Mouse (Mus musculus) liver, embryonic 14.5 days (tissue): ENCODE measurements at regions not wholly inside any gene's neighbourhood (a gene's known extent, or its start where the extent isn't known, plus 50 kb on each side); places are given as distances from the start of the nearest gene placed in this dataset.

Source experiments
- CTCF ChIP-seq: IDR thresholded peaks from 2 replicates; pipeline ENCODE4 v1.5.1; 2016; ENCODE audit warnings: antibody characterized with exemption, low read depth, control low read depth
- EP300 ChIP-seq: IDR thresholded peaks from 2 replicates; pipeline ENCODE4 v1.6.1; 2016; ENCODE audit warnings: antibody characterized with exemption, low read depth

- TF ChIP-seq CTCF (no peak), EP300 (no peak)
These were observed 578.5 kb downstream of the Plekhb2 start for GRCm38 (mm10) chr1:35428126-35428840.
